Mouse (Mus musculus) stomach, postnatal 0 days (tissue): ENCODE results near the gene Pgap2. TPM values are rescaled to one million over a fixed set of nuclear protein-coding genes. Genes with fewer than 3 reads are reported as not detected.
"Not testable (repeated sequence)": the region's sequence is repeated elsewhere in the genome, so short reads cannot be mapped to it uniquely, and the experiment has no call there.

Source experiments
- ATAC-seq: fragments of 200-750 bp; cut with Nextera tagmentation; 2 replicates; pipeline ENCODE4 v1.8.0; 2017; ENCODE audit not compliant: low FRiP score, low TSS enrichment
- DNase-seq: peaks from one replicate; pipeline ENCODE4 v3.0.0-alpha.2; 2016; ENCODE audit warnings: low spot score
- H3K27ac ChIP-seq: fragments of 300-500 bp; sonication (generic); replicated peaks from 2 replicates; pipeline ENCODE4 v1.5.1; 2014; ENCODE audit warnings: mild to moderate bottlenecking, control low read depth
- H3K27me3 ChIP-seq: fragments of 300-500 bp; sonication (generic); 2 replicates; pipeline ENCODE4 v1.6.1; 2014; ENCODE audit warnings: low read length; ENCODE audit not compliant: control insufficient read depth, insufficient read depth
- H3K36me3 ChIP-seq: fragments of 300-500 bp; sonication (generic); 2 replicates; pipeline ENCODE4 v1.6.1; 2014; ENCODE audit warnings: low read length, mixed read lengths; ENCODE audit not compliant: control insufficient read depth, insufficient read depth
- H3K4me1 ChIP-seq: fragments of 300-500 bp; sonication (generic); replicated peaks from 2 replicates; pipeline ENCODE4 v1.6.1; 2014; ENCODE audit warnings: antibody characterized with exemption; ENCODE audit not compliant: control insufficient read depth, insufficient read depth
- H3K4me2 ChIP-seq: fragments of 300-500 bp; sonication (generic); replicated peaks from 2 replicates; pipeline ENCODE4 v1.6.1; 2014; ENCODE audit warnings: low read depth, mild to moderate bottlenecking, control low read depth, moderate library complexity
- H3K4me3 ChIP-seq: fragments of 300-500 bp; sonication (generic); 2 replicates; pipeline ENCODE4 v1.5.1; 2014; ENCODE audit warnings: low read depth, low read length, control low read depth
- H3K9ac ChIP-seq: fragments of 300-500 bp; sonication (generic); 2 replicates; pipeline ENCODE4 v1.6.1; 2014; ENCODE audit warnings: mild to moderate bottlenecking, low read length, control low read depth, mixed read lengths
- H3K9me3 ChIP-seq: fragments of 300-500 bp; sonication (generic); 2 replicates; pipeline ENCODE4 v1.6.1; 2016; ENCODE audit warnings: low read length; ENCODE audit not compliant: control insufficient read depth
- CTCF ChIP-seq: IDR thresholded peaks from 2 replicates; pipeline ENCODE4 v1.5.1; 2016; ENCODE audit warnings: antibody characterized with exemption, low read depth, mild to moderate bottlenecking, moderate library complexity
- EP300 ChIP-seq: optimal IDR thresholded peaks from 2 replicates; pipeline ENCODE3; 2016; ENCODE audit warnings: antibody characterized with exemption
- WGBS: fragments of 180-500 bp; shearing (Covaris S2); extraction: QIAGEN DNeasy Blood & Tissue Kit; methylation state at CpG from one replicate; pipeline ENCODE4 v1.1.7; 2014; 5-methylcytosine and 5-hydroxymethylcytosine counted together
- polyA plus RNA-seq: library from polyadenylated mRNA; unstranded; fragments of >200 nt; fragmentation: Nextera tagmentation; extraction: Ambion mirVana; gene quantifications from 2 replicates; pipeline ENCODE4 v1.2.1, GENCODE M21; 2015

Pgap2 gene
- polyA plus RNA-seq, 1 experiment from 2014 or later: 88.2 TPM

DNA sequence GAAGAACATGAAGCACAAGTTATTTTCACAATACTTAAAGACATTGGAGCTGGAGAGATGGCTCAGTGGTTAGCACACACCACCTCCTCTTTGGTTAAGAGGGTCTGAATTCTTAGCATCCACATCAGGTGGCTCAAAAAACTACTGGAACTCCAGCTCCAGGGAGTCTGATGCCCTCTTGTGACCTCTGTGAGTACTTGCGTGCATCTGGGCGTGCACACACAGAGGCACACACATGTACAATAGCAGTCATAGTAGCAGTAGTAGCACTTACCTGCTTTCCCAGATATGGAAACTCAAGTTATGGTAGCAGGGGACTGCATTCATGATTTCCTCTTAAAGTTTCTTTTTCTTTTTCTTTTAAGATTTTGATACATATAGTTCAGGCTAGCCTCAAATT lies 53.0 kb downstream of the Pgap2 start:
- H3K9me3 ChIP-seq: no peaks in the 10 kb centered on the region
- no peak overlapping the region for H3K27ac ChIP-seq
- no peaks in the 10 kb centered on the region for H3K27me3 ChIP-seq
- H3K4me1 ChIP-seq: no peaks in the 10 kb centered on the region
- H3K4me2 ChIP-seq: no peak overlapping the region
- ATAC-seq: no peak
- TF ChIP-seq CTCF (0 out of 2 replicates have a peak, but pooled peaks have one; percentile 14), EP300 (no peak)
- H3K36me3 ChIP-seq: no peaks in the 10 kb centered on the region
- H3K4me3 ChIP-seq: no peak overlapping the region
- no peak overlapping the region for H3K9ac ChIP-seq
- 96% methylated on average over 2 of the region's 2 CpGs for WGBS
- DNase-seq: no peak

- not testable (repeated sequence) for ATAC-seq, H3K4me2 ChIP-seq, H3K4me3 ChIP-seq, H3K27me3 ChIP-seq, H3K9me3 ChIP-seq, H3K36me3 ChIP-seq, DNase-seq, H3K9ac ChIP-seq, H3K4me1 ChIP-seq, H3K27ac ChIP-seq
- WGBS: 90% methylated on average over 10 of the region's 10 CpGs
Observed at GRCm38 (mm10) chr7:102266021-102266400, 56.0 kb downstream of the Pgap2 start.

GRCm38 (mm10) chr7:102266401-102267042 lies 56.5 kb downstream of the Pgap2 start:
- Histone ChIP-seq H3K27ac (peak overlapping the region; percentile 69), H3K4me3 (peak overlapping the region; percentile 79)
- WGBS: 40% methylated on average over 14 of the region's 14 CpGs

GRCm38 (mm10) chr7:102267113-102267579 lies 57.1 kb downstream of the Pgap2 start:
- H3K4me1 ChIP-seq: 0 out of 2 replicates have a peak, but pooled peaks cover 4% of the 10 kb centered on the region

More at GRCm38 (mm10) chr7:102266401-102267042, 56.5 kb downstream of the Pgap2 start:
- no peak for DNase-seq
- H3K4me1 ChIP-seq: 0 out of 2 replicates have a peak, but pooled peaks cover 4% of the 10 kb centered on the region
- H3K27me3 ChIP-seq: no peaks in the 10 kb centered on the region
- ATAC-seq: peak; percentile 40
- H3K4me2 ChIP-seq: peak overlapping the region; percentile 84
- TF ChIP-seq EP300 (no peak), CTCF (no peak)
- no peaks in the 10 kb centered on the region for H3K36me3 ChIP-seq
- H3K9ac ChIP-seq: no peak overlapping the region
- no peaks in the 10 kb centered on the region for H3K9me3 ChIP-seq

DNA sequence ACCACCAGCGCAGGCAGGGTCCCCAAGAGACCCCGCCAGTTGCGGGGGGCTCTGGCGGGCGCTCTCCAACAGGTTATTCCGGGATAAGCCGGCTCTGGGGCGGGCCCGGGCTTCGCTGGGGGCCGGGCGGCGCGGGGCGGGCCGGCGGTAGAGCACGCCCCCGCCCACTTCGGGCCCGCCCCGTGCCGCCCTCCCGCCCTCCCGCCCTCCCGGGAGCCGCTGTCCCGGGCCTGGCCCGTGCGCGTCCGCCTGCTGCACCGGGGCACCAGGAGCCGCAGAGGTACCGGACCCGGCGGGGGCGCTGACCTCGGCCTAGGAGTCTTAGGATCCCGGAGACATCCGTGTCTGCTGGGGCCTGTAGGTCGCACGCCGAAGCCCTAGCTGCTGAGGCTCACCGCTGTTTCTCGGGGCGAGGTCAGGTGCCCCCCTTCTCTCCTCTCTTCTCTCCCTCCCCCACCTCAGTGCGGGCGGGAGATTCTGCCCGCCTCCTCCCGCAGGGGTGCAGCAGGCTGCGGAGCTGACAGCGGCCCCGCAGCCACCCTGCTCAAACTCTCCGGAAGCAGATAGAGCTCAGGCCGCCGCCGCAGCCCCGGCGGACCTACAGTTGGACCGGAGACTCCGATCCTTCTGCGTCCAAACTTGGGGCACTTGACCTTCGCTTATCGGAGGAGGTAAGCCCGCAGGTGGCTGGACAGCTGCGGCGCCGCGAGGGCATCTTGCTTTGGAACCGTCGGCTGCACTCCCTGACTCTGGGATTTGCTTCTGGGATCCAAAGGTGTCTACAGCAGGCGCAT lies 57.8 kb downstream of the Pgap2 start, which contains the start of gene Stim1:
Stim1 (plus strand) TSS at position 206 of the 794 bp plus-strand sequence.
- Histone ChIP-seq H3K27me3 (no peaks in the 10 kb centered on the region), H3K9ac (peak within 1 kb of the TSS; percentile 78), H3K4me2 (peak within 1 kb of the TSS; percentile 84), H3K36me3 (no peaks in the 10 kb centered on the region), H3K27ac (peak within 1 kb of the TSS; percentile 86), H3K9me3 (no peaks in the 10 kb centered on the region), H3K4me1 (peaks cover 7% of the 10 kb centered on the region; the same call in 1 of the 2 replicates), H3K4me3 (peak within 1 kb of the TSS; percentile 79)
- ATAC-seq (peak; percentile 94), DNase-seq (peak; percentile 82)
- TF ChIP-seq EP300: peak; percentile 13
- no peak for TF ChIP-seq CTCF
- under 1% methylated on average over 38 of the region's 73 CpGs for WGBS

More at GRCm38 (mm10) chr7:102267113-102267579, 57.1 kb downstream of the Pgap2 start:
- H3K9me3 ChIP-seq: no peaks in the 10 kb centered on the region
- TF ChIP-seq CTCF (peak; percentile 95), EP300 (peak; percentile 32)
- DNase-seq (peak; percentile 95), ATAC-seq (peak; percentile 94)
- H3K4me2 ChIP-seq: peak overlapping the region; percentile 84
- peak overlapping the region; percentile 79 for H3K4me3 ChIP-seq
- peak overlapping the region; percentile 78 for H3K9ac ChIP-seq
- H3K27ac ChIP-seq: peak overlapping the region; percentile 86
- H3K27me3 ChIP-seq: no peaks in the 10 kb centered on the region
- under 1% methylated on average over 34 of the region's 34 CpGs for WGBS
- no peaks in the 10 kb centered on the region for H3K36me3 ChIP-seq
